Mouse (Mus musculus) T-helper 1 cell (primary cell): ENCODE data around the gene Rnf115.

Source experiments
- in situ Hi-C: fragments of 300-600 bp; cut with MboI, MseI; formaldehyde crosslinking; loops from one replicate; pipeline ENCODE4 v1.15.1; 2025; ENCODE audit warnings: high pct_unique_total_duplicates

The Rnf115 gene

GRCm38 (mm10) chr3:96772949-96773348 lies 45.5 kb downstream of the Rnf115 start:
- in situ Hi-C loops: no loop called here

DNA sequence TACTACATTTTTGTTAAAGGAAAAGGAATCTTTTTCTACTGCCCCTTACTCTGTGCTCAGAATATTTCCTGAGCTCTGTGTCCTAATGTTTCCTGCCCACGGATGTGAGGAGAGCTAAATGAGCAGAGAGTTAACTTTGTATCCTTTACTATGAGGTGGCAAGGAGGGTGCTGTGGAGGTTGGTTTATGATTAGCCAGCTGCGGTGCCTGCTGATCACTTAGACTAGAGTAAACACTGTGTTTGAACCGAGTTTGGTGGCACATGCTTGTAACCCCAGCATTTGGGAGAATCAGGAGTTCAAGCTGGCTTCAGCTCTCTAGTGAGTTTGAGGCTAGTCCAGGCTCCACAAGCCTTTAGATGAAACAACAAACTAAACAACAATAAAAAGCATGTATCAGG lies 49.7 kb downstream of the Rnf115 start:
- in situ Hi-C loops: no loop called here

GRCm38 (mm10) chr3:96782236-96782635 lies 54.8 kb downstream of the Rnf115 start:
- in situ Hi-C loops: no loop called here

- in situ Hi-C loops: no loop called here
Observed at GRCm38 (mm10) chr3:96787784-96788183, 60.3 kb downstream of the Rnf115 start.

DNA sequence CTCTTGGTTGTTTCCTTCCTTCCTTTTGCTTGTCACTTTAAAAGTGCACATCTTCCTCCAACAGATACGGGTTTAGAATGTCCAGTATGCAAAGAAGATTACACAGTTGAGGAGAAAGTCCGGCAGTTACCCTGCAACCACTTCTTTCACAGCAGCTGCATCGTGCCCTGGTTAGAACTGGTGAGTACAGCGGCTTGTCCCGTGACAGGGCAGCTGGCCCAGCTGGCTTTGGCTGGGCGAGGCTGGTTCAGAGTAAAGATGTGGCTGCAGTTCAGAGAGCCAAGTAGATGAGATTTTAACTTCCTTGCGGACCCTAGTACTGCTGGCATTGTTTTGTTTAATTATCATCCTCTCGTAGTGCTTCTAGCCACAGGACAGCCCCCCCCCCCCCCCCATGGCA lies 61.0 kb downstream of the Rnf115 start:
- in situ Hi-C loops: no loop called here

DNA sequence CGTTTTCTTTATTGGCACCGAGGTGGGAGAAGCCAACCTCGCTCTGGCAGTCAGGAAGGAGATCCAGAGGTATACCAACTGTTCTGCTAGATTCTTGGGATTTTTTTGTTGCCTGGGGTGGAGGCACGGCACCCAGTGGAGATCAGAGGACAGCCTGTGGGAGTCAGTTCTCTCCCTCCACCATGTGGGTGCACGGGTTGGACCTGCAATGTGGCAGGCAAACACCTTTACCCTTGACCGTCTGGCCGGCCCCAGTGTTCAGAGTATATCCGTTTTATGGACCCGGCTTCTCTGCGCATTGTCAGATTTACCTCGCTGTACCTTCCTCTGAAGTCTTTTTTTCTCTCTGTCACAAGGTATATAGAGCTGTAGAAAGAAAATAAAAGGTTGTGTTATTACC lies 72.8 kb downstream of the Rnf115 start:
- in situ Hi-C loops: no loop called here

DNA sequence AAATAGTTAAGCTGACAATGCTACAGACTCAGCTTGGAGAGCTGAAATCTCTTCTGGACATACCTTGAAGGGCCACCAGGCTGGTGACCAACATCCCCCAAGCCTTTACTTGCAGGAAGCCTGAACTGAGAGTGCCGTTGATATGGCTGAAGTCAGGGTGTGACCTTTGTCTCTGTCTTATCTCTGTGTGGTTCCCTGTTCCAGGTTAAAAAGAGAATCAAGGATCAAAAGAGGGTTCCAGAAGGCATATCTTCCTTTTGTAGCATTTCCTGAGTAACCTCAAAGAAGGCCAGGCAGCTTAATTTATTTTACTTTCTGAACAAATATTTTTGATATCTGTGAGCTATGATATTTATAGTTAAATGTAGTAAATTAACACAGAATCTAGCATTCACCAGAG lies 74.8 kb downstream of the Rnf115 start:
- in situ Hi-C loops: no loop called here

DNA sequence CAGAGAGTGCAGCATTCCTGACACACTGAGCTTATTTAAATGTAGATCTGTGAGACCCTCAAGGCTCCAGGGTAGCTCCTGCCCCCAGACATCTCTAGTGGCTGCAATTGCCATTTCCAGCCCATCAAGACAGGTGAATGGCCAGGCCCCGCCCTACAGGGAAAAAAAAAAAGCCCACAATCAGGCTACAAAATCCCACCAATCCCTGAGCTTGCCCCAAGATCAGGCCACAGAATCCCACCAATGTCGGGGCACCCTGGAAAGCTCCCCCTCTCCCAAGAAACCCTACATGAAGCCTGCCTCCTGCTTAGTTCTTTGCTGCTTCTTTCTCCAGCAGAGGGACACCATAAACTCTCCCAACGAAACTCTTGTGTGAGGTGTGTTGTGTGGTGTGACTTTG lies 80.7 kb downstream of the Rnf115 start:
- in situ Hi-C loops: loop anchor here (5.0 kb wide), 1 partner anchor 94 kb away; the partner anchor contains the start of gene Gja5

DNA sequence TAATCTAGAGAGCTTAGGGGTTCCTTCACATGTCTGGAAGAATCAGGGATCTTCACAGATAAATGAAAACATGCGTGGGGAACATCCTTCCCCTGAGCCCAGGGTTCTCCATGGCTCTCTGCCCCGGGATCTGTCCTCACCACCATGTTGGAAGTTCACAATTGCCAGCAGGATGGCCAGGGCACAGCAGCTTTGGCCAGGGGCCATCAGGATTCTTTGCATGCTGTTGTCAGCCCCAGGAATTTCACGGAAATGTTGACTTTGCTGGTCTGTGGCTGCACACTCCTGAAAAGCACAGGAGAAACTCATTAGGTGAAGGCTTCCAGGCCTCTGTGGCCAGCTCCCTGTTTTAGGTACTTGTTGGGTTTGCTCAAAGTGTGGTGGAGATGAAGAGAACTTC lies 81.2 kb downstream of the Rnf115 start:
- in situ Hi-C loops: loop anchor here (5.0 kb wide), 1 partner anchor 94 kb away; the partner anchor contains the start of gene Gja5

DNA sequence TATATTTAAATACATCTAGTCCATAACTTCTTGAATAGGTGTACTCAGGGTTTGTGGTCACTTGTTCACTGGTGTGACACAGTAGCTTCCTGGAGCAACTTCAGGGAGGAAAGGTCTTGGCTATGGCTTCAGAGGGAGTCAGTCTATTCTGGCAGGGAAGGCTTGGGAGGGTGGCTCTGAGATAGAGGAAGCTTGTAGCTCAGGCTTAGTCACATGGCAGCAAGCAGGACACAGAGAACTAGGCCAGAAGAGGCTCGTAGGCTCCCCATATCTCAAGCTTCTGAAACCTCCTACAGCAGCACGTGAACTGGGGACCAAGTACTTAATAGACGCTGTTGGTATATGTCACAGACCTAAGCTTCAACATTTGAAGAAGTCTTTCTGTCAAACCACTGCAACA lies 83.8 kb downstream of the Rnf115 start:
- in situ Hi-C loops: no loop called here

DNA sequence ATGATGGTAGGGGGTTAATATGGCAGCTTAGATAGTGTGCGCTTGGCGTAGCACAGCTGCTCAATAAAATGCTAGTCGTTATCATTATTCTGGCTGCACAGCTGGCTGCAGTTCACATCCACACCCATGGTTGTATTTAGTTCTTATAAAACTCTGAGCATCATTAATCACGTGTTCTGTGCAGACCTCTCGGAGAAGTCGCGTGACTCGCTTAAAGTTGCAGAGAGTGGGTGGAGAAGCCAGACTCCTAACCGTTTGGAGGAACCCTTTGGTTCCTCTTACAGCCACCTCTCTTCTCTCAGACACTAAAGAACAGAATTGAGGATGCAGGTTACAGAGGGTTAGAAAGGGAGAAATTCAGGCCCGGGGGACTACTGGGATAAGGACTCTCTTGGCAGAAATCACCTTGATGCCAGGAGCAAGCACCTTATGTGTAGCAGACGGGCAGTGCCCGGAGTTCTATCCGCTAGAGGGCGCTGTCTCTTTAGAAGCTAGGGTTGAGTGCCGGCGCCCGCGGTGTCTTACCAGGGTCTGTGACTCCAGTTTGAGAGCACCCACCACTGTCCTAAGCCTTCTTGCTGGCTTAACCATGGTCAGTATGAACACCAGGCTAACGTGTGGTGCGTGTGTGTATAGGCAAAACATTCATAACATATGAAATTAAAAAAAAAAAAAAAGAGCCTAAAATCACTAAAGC lies 85.1 kb downstream of the Rnf115 start:
- in situ Hi-C loops: no loop called here

DNA sequence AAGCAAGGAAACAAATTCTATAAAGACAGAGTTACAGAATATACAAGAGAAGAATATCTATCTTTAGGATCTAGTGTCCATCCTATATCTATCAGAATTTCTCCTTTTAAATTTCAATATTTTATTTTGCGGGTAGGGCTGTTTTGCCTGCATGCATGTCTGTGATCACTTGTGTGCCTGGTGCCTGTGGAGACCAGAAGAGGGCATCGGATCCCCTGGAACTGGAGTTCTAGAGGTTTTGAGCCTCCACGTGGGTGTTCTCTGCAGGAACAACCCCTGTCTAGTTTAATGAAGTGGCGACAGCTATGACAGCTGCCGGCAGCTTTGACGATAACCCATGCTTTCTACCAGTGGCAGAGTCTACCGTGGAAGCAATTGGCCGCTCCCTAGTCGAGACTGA lies 85.6 kb downstream of the Rnf115 start:
- in situ Hi-C loops: no loop called here

DNA sequence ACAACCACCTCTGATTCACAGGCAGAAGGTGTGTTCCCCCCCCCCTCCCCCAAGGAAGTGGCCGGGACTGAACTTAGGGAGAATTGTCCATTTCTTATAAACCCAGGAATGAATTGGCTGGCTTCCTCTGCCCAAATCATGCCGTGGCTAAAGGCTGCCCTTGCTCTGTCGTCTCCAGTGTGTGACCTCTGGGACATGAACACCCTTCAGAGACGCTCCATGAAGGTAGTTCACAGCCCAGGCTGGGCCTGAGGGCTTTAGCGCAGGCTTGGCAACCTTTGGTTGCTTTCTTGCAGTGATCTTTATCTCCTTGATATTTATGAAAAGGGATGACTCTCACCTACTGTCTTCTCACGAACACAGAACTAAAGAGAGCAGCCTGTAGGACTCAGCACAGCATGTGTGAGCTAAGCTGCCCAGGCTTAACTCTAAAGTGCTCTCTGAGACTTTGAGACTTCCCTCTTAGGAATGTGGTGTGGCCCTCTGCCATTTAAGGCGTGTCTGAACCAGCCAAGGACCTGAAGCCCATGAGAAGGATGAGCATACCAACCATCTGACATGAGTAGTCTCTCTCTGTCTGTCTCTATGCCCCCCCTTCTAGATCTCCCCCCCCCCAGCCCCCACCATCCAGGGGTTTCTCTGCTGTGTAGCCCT lies 86.3 kb downstream of the Rnf115 start:
- in situ Hi-C loops: no loop called here

DNA sequence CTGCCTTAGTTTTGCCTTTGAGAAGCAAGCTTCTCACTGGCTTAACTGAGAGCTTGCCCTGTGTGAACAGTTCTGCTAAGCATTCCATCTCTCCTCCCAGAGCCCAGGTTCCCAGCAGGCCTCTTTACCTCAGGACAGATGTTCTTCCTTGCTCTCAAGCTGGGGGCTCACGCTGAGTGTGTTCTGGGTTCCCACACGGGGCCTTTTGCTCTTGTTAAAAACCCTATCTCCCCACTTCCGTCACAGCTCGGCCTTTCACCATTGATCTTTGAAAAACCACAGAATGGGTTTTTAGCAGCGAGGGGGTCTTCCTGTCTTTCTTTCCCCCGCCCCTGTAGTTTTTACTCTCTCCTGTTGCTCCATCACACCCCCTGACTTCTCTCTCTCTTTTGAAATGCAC lies 86.9 kb downstream of the Rnf115 start:
- in situ Hi-C loops: no loop called here

- in situ Hi-C loops: no loop called here
Observed at GRCm38 (mm10) chr3:96820116-96820915, 92.9 kb downstream of the Rnf115 start.

GRCm38 (mm10) chr3:96821581-96821980 lies 94.1 kb downstream of the Rnf115 start:
- in situ Hi-C loops: no loop called here

GRCm38 (mm10) chr3:96823701-96824100 lies 96.2 kb downstream of the Rnf115 start:
- in situ Hi-C loops: no loop called here

- in situ Hi-C loops: no loop called here
Observed at GRCm38 (mm10) chr3:96824614-96825013, 97.2 kb downstream of the Rnf115 start.

DNA sequence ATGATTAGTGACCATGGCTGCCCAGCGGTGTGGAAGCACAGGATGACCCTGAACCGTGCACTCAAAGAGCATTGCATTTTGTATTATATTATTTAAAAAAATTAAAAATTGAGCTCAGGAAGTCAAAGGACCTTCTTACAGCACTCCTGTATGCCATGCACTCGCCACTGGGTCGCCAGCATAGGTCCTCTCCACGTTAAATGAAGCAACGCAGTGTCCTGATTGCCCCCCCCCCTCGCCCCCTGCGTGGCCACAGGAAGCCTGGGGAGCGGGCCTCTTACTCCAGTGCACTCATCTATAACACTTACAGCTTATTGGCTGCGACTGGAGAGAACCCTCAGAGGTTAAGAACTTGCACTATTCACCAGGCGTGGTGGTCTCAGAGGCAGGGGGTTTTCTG lies 97.8 kb downstream of the Rnf115 start:
- in situ Hi-C loops: no loop called here

DNA sequence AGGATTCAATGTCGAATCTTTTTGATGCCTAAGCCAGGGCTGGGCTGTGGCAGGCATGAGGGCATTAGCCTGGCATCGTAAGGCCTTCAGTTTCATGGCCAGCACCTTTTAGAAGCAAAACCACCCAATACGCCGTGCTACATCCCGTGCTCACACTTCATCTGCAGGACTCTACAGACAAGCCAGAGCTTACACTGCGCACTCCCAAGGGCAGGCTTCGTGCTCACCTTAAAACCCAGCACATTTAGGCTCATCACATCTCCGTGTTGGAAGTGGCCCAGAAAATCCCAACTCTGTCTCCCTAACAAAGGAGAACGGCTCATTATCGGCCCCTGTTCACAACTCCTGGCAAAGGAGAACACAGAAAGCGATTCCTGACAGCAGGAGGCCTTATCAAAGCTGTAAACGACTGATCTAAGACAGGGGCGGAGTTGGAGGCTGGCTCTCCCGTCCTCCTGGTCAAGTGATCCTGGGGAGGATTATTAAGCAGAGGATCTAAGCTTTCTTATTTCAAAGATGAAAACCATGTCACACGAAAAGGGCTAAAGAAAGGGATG lies 100.9 kb downstream of the Rnf115 start:
- in situ Hi-C loops: no loop called here

DNA sequence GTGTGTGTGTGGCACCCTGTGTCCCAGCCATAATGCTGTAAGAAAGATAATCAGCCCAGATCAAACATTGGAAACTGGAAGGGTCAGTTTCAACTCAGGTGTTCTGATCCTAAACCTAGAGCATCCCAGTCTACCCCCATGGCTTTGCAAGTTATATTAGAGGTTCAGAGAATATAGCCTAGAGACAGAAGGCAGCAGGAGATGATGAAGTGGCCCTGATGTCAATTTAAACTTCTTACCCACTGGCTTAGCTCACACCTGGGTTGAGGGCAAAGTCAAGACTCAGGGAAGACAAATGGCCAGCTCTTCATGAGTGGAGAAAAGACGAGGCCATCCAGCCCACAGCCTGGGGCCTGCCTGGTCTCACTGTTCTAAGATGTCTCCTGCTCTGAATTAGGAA lies 101.5 kb downstream of the Rnf115 start, which contains the start of the genes Pdzk1 and Cd160:
Gene Pdzk1, plus strand, starts transcription at position 301 of the 400 bp plus-strand sequence.
Gene Cd160, minus strand, starts transcription at position 368 of the 400 bp plus-strand sequence.
- in situ Hi-C loops: no loop called here

DNA sequence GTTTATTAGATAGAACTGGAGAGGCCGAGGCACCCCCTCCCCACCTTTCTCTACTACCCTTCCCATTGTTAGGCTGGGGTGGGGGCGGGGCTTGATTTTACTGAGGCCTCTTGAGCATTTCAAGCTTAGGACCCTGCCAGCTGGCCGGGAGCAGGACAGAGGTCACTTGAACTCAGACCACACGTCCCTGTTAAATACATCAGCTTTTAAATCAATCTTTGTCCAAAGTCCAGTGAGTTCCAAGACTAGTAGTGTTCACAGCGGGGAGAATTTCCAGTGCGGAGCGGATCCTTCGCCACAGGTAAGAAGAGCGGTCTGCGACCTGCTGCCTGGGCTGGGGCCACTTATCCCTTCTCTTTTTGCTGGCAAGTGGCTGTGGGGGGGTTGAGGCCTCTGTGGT lies 102.4 kb downstream of the Rnf115 start:
- in situ Hi-C loops: no loop called here
